Mouse (Mus musculus): ENCODE measurements around the gene Pcca. TPM values are rescaled to one million over a fixed set of nuclear protein-coding genes. Genes with fewer than 3 reads are reported as not detected.

Gene Pcca
- total RNA-seq, 2 experiments from 2014 or later: 63.2 to 64.4 TPM

DNA sequence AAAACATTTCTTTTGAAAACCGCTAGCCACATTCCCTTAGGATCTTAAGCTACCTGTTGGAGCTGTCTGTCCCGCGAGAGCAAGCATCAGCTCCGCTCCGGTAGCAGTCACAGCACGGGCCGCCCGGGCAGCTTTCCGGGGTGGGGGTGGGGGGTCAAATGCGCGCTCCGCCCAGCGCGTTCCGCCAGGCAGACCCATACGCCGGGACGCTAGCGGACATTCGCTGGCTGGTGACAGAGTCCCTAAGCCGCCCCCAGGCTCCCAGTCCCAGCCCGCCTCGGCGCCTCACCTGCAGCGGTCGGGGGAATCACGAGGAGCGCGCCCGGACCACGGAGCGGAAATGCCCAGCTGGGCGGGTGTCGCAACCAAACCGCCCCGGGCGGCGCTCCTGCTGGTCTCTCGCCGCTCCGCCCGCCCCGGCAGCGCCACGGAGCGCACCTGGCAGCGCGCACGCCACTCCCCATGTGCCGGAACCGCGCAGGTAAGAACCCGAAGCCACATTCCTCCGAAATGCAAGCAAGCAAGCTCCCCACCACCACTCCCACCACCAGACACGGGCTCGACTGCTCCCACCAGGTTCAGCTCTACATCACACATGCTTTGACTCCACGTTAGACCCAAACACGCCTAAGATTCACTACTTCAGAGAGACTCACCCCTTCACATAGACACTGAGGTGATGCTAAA is 378.8 kb downstream of the Pcca start:
- DNase-seq (ENCODE audit: low spot score in 2 of 2): peak; percentile 29 to 38

DNA sequence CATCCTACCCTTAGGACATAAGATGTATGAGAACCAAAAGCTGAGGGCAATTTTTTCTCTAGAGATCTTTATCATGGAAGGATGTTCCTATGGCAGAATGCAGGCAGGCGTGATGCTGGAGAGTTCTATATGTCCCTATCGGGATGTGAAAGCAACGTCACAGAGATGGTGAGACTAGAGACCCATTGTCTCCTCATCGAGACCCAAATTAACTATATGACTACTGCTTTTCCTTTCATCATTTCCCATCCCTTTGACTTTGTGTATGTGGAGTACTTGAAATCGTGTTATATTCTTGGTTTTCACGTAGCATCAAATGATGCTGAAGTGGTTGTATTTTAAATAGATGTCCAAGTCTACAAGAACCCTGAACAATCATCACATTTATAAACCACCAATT is 379.5 kb downstream of the Pcca start, which contains the start of gene Ggact:
Gene Ggact, minus strand, starts transcription at position 101 of the 400 bp plus-strand sequence.
- DNase-seq (ENCODE audit: low spot score in 2 of 2): no peak

DNA sequence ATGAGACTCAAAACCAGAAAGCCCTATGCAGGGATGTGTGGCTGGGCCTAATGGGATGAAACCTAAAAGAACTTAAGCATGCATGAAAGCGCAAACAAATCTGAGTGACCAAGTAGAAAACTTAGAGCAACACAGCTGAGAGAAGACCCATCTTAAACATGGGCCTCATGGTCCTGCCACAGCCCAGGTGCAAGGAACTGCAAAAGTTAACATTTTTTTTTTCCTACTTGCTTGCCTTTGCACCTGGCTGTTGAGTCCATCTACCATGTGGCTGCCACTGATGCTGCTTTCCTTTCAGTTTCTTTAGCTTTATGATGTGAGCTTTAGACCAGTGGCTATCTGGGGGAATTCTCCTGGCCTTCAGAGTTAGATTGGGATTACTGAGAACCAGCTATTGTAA is 383.6 kb downstream of the Pcca start:
- no peak for DNase-seq (ENCODE audit: low spot score in 2 of 2)

DNA sequence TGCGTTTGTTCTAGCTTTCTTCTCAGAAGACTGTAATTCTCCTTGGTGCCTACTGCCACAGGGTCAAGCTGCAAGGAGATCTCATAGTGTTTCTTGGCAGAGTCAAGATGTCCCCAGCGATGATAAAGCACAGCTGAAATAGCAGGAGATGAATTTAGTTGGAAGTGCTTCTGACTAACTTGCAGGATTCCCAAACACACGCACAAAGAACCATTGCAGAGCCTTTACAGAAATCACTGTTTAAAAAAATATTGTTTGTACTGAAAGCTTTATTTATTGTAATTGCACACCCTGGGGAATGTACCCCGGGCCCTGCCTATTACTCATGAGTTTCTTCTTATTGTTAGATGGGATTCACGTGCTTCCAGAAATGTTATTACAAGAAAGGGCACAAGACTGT is 385.9 kb downstream of the Pcca start:
- no peak for DNase-seq (ENCODE audit: low spot score in 2 of 2)

DNA sequence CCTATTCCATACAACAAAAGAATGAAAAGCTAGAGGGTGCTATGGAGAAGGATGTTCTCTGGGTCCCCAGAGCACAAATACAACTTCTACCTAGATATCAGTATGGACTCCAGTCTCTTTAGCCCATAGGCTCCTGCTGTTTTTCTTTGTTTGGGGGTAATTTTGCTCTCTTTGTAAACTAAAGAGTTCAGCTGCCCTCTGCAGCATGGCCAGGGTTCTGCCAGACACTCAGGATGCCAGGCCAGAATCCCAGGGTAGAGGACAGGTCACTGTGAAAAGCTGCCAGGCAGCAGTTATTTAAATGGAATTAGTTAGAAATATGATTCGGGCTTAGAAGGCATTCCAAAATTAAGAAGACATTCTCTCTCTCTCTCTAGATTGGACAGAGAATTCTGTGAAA is 402.3 kb downstream of the Pcca start:
- no peak for DNase-seq (ENCODE audit: low spot score in 2 of 2)

Other genes with a start within 250 kb of the Pcca start
- not detected for gene Gm5089, start 83.2 kb upstream of the Pcca start, total RNA-seq (2021)
- under 1 TPM in 1 of 2 experiments, not detected in 1; 0.40 TPM for gene Zic5, start 68.6 kb upstream of the Pcca start, total RNA-seq (2021)
- 1 to 10 TPM in 1 of 2 experiments, under 1 TPM in 1; 0.22 to 1.4 TPM for gene Zic2, start 58.9 kb upstream of the Pcca start, total RNA-seq (2021)
- gene Gm10837, start 43.7 kb upstream of the Pcca start, total RNA-seq (2021): not detected

Data from adrenal gland, postnatal 4 days (tissue).